13 mouse cellular contexts compared by ENCODE assay signal in genomic region chr10:128401638-128402037, GRCm38 (mm10). TPM values are rescaled to one million over a fixed set of nuclear protein-coding genes. Genes with fewer than 3 reads are reported as not detected.
"Had no signal": no experiment of that assay in that cellular context is flagged by ENCODE, and none has a peak within 500 bp of the region (broad histone marks: within the 10 kb centered on the region; RNA-seq: fewer than 3 reads in every experiment).

No protein-coding gene starts in this region.

- H3K27me3 ChIP-seq: limb, embryonic 15.5 days; liver, embryonic 12.5 days; megakaryocyte, embryonic 14.5 days; midbrain, embryonic 13.5 days; neural tube, embryonic 12.5 days had no signal

- H3K4me3 ChIP-seq: left cerebral cortex, adult 2 months; limb, embryonic 15.5 days; megakaryocyte, embryonic 14.5 days; midbrain, embryonic 13.5 days; neural tube, embryonic 12.5 days had no signal

- DNase-seq: lung, embryonic 14.5 days; lung, postnatal 10 days; thymus, adult 18-20 months had no signal

- ATAC-seq: liver, embryonic 12.5 days; midbrain, embryonic 13.5 days had no signal

- H3K27ac ChIP-seq: left cerebral cortex, adult 2 months; limb, embryonic 15.5 days; liver, embryonic 12.5 days; macrophage; midbrain, embryonic 13.5 days; neural tube, embryonic 12.5 days had no signal

- H3K9ac ChIP-seq: limb, embryonic 15.5 days; lung, embryonic 14.5 days; midbrain, embryonic 13.5 days; neural tube, embryonic 12.5 days had no signal

- H3K9me3 ChIP-seq: limb, embryonic 15.5 days; liver, embryonic 12.5 days; megakaryocyte, embryonic 14.5 days; midbrain, embryonic 13.5 days; neural tube, embryonic 12.5 days had no signal

- H3K4me2 ChIP-seq: limb, embryonic 15.5 days; lung, embryonic 14.5 days; midbrain, embryonic 13.5 days; neural tube, embryonic 12.5 days had no signal

- H3K4me1 ChIP-seq: neural tube, embryonic 12.5 days had no signal

RNA-seq across cellular contexts. Expression of gene Slc39a5, which starts 0.6 kb away (rescaled TPM):
- total RNA-seq: layer of hippocampus, postnatal 25 days; left cerebral cortex, adult 2 months; monocyte, adult 5-6 weeks; neutrophil, adult 5-6 weeks had no signal
- polyA plus RNA-seq: macrophage; neural tube, embryonic 12.5 days had no signal
